Mouse (Mus musculus): ENCODE measurements around the gene Spred3. TPM values are rescaled to one million over a fixed set of nuclear protein-coding genes. Genes with fewer than 3 reads are reported as not detected.

Spred3 gene
- polyA plus RNA-seq (2012; rRNA removed) = 12.1 and 12.7 TPM in 2 replicates

GRCm38 (mm10) chr7:29170066-29170754 is at the start of gene Spred3, which contains the start of gene Ggn:
Spred3 (minus strand) TSS chr7:29170411.
Ggn (plus strand) TSS chr7:29170210.

GRCm38 (mm10) chr7:29213675-29214082 is 43.5 kb upstream of the Spred3 start, which contains the start of gene Catsperg1:
Catsperg1 (minus strand) TSS chr7:29214035.

GRCm38 (mm10) chr7:29180077-29180853 is 10.1 kb upstream of the Spred3 start, which contains the start of gene Psmd8:
Psmd8 (minus strand) TSS chr7:29180701.

GRCm38 (mm10) chr7:29155838-29156782 is 14.1 kb downstream of the Spred3 start, which contains the start of gene Fam98c:
Fam98c (minus strand) TSS chr7:29156234.

GRCm38 (mm10) chr7:29134693-29135386 is 35.4 kb downstream of the Spred3 start, which contains the start of gene Rasgrp4:
Rasgrp4 (plus strand) TSS chr7:29134851.

GRCm38 (mm10) chr7:29124970-29125369 is 45.2 kb downstream of the Spred3 start, which contains the start of gene Ryr1:
Ryr1 (minus strand) TSS chr7:29125179.

Other genes starting within 250 kb of the Spred3 start
- gene Actn4, start 208.1 kb downstream of the Spred3 start, polyA plus RNA-seq (2012; rRNA removed) = 365 and 372 TPM in 2 replicates
- gene Eif3k, start 188.5 kb downstream of the Spred3 start, polyA plus RNA-seq (2012; rRNA removed) = 251 and 352 TPM in 2 replicates
- gene Map4k1, start 188.4 kb downstream of the Spred3 start, polyA plus RNA-seq (2012; rRNA removed) = 5.6 and 5.7 TPM in 2 replicates
- gene Ryr1, start 45.2 kb downstream of the Spred3 start, polyA plus RNA-seq (2012; rRNA removed) = 1.9 and 2.0 TPM in 2 replicates
- gene Rasgrp4, start 35.6 kb downstream of the Spred3 start, polyA plus RNA-seq (2012; rRNA removed) = 18.4 and 21.5 TPM in 2 replicates
- gene Fam98c, start 14.2 kb downstream of the Spred3 start, polyA plus RNA-seq (2012; rRNA removed) = 43.0 and 44.4 TPM in 2 replicates
- 2.7 and 3.8 TPM in 2 replicates for gene Ggn, start 201 bp downstream of the Spred3 start, polyA plus RNA-seq (2012; rRNA removed)
- gene Psmd8, start 10.3 kb upstream of the Spred3 start, polyA plus RNA-seq (2012; rRNA removed) = 139 and 159 TPM in 2 replicates
- gene Catsperg1, start 43.6 kb upstream of the Spred3 start, polyA plus RNA-seq (2012; rRNA removed) = 2.4 and 3.1 TPM in 2 replicates
- 17.3 and 20.1 TPM in 2 replicates for gene Kcnk6, start 62.1 kb upstream of the Spred3 start, polyA plus RNA-seq (2012; rRNA removed)
- gene Yif1b, start 67.9 kb upstream of the Spred3 start, polyA plus RNA-seq (2012; rRNA removed) = 227 and 239 TPM in 2 replicates
- gene 2200002D01Rik, start 78.1 kb upstream of the Spred3 start, polyA plus RNA-seq (2012; rRNA removed) = 6.2 and 6.4 TPM in 2 replicates
- 302 and 356 TPM in 2 replicates for gene Spint2, start 111.5 kb upstream of the Spred3 start, polyA plus RNA-seq (2012; rRNA removed)
- gene Ppp1r14a, start 118.9 kb upstream of the Spred3 start, polyA plus RNA-seq (2012; rRNA removed) = 163 and 175 TPM in 2 replicates
- gene Dpf1, start 133.5 kb upstream of the Spred3 start, polyA plus RNA-seq (2012; rRNA removed) = 7.4 and 12.3 TPM in 2 replicates